Mouse (Mus musculus) spleen, adult 2 months (tissue): Measurements from ENCODE around the gene Ppp1r1b. TPM values are rescaled to one million over a fixed set of nuclear protein-coding genes. Genes with fewer than 3 reads are reported as not detected.
A peak's percentile ranks its signal among the peaks of the same experiment; 100 is the strongest.

ENCODE experiments used
- DNase-seq, 2 experiments: peaks; one replicate each; pipeline versions ENCODE4 v3.0.0 to v3.0.0-alpha.2; 2012 to 2021; ENCODE audit warnings: low spot score in 2 of 2, low read depth in 1 of 2
- H3K27ac ChIP-seq: fragments of 200-500 bp; 2 replicates; pipeline ENCODE4 v1.5.1; 2012; ENCODE audit warnings: low read length, inconsistent platforms; ENCODE audit not compliant: insufficient read depth
- H3K27me3 ChIP-seq: fragments of 200-500 bp; 2 replicates; pipeline ENCODE4 v1.6.1; 2012; ENCODE audit warnings: mild to moderate bottlenecking, moderate library complexity, low read length, inconsistent platforms; ENCODE audit not compliant: control insufficient read depth, insufficient read depth
- H3K36me3 ChIP-seq: fragments of 200-500 bp; 2 replicates; pipeline ENCODE4 v1.6.1; 2012; ENCODE audit warnings: mild to moderate bottlenecking, low read length, inconsistent platforms; ENCODE audit not compliant: control insufficient read depth, insufficient read depth
- H3K4me1 ChIP-seq: fragments of 200-500 bp; 2 replicates; pipeline ENCODE4 v1.6.1; 2011; ENCODE audit warnings: inconsistent platforms; ENCODE audit not compliant: control insufficient read depth, insufficient read depth, insufficient read length
- H3K4me3 ChIP-seq: fragments of 200-500 bp; 2 replicates; pipeline ENCODE4 v1.5.1; 2011; ENCODE audit warnings: mild to moderate bottlenecking, inconsistent platforms; ENCODE audit not compliant: insufficient read depth, insufficient read length; ENCODE audit errors: extremely low read depth
- CTCF ChIP-seq: fragments of 200-500 bp; IDR thresholded peaks from 2 replicates; pipeline ENCODE4 v1.5.1; 2011; ENCODE audit warnings: mild to moderate bottlenecking, inconsistent platforms; ENCODE audit not compliant: insufficient read depth, insufficient read length, insufficient replicate concordance; ENCODE audit errors: extremely low read depth
- POLR2A ChIP-seq: fragments of 200-500 bp; IDR thresholded peaks from 2 replicates; pipeline ENCODE4 v1.6.1; 2011; ENCODE audit warnings: low read depth, low read length, inconsistent platforms
- WGBS: fragments of 180-500 bp; shearing (Covaris S2); methylation state at CpG from one replicate; pipeline ENCODE4 v1.1.7; 2018; 5-methylcytosine and 5-hydroxymethylcytosine counted together
- polyA plus RNA-seq: library from polyadenylated mRNA; depleted of rRNA; stranded (reverse); fragments of >200 nt; gene quantifications from 2 replicates; pipeline ENCODE4 v1.2.3, GENCODE M21; 2012; rRNA removed

The Ppp1r1b gene
- polyA plus RNA-seq, 1 experiment: 0.44 TPM

DNA sequence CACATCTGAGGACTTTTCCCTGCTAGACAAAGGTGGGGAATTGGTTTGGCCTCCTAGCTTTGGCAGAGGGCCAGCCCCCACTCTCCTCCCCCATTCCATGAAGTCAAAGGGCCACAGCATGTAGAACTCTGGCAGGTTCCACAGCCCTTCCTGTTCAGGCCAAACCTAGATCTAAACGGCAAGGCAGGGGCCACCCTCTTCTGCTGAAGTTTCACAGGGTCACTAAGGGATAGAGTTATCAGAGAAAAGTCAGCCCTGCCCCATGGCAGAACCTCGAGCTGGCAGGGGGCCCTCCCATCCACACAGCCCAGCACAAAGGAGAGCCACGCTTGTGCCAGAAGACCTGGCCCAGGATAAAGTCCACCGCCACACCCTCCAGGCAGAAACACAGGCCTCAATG is 46.8 kb downstream of the Ppp1r1b start:
- Histone ChIP-seq H3K27ac (no peak overlapping the region), H3K36me3 (no peaks in the 10 kb centered on the region), H3K4me3 (no peak overlapping the region), H3K27me3 (no peaks in the 10 kb centered on the region), H3K4me1 (no peaks in the 10 kb centered on the region)
- no peak for DNase-seq
- WGBS: 51% methylated on average over 4 of the region's 4 CpGs
- TF ChIP-seq POLR2A: no peak
- TF ChIP-seq CTCF: no peak

DNA sequence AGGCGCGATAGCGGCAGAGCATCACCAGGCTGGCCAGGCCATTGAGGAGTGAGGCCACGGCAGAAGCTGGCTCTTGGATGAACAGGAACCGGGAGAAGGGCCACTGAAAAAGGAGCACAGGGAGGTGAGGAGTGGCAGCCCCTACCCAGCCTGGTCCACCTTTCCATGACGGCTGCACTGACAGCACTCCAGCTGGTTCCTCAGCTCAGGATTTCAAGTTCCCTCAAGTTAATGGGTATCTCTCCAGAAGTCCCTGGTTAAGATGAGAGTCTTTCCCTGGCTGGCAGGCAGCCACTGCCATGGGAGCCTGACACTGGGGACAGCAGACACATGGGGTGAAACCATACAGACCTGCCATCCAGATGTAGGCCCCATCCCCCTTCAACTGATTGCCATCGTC is 49.7 kb downstream of the Ppp1r1b start:
- peaks cover 3% of the 10 kb centered on the region; the same call in 1 of the 2 replicates for H3K4me1 ChIP-seq
- no peak for DNase-seq
- 97% methylated on average over 7 of the region's 7 CpGs for WGBS

DNA sequence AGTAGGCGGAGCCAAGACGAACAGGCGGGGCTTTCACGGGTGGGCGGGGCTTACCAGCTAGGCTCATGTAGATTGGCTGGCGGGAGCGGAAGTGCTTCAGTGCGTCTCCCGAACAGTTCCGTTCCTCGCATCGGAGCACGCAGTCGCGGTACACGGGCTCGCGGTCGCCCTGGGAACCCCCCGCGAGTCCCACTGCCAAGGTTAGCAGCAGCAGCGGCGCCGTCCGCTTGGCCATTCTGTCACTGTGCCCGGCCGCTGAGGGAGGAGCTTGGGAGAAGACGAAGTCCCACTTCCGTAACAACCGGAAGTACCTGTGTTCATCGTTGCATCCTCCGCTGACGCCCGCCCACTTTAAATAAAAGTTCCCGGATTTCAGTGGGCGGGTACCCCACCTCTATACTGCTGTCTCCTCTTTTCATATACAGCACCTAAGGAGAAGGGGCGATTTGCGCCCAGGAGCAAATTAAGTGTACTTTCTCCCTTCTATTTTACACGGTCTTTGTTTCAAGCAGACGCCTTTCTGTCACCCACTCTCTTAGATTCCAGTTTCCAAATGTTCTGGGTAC is 52.0 kb downstream of the Ppp1r1b start, which contains the start of gene Pgap3:
Gene Pgap3 (minus strand): TSS at position 330 of the 566 bp plus-strand sequence.
- WGBS: under 1% methylated on average over 40 of the region's 40 CpGs
- Histone ChIP-seq H3K4me3 (peak within 1 kb of the TSS; percentile 74), H3K27ac (peak within 1 kb of the TSS; percentile 91), H3K27me3 (no peaks in the 10 kb centered on the region), H3K36me3 (no peaks in the 10 kb centered on the region), H3K4me1 (peaks cover 3% of the 10 kb centered on the region; the same call in 1 of the 2 replicates)
- DNase-seq: peak; percentile 83 to 84
- TF ChIP-seq POLR2A (peak; percentile 39; the same call in 1 of the 2 replicates), CTCF (no peak)

More for the DNA sequence above, 49.7 kb downstream of the Ppp1r1b start:
- Histone ChIP-seq H3K4me3 (no peak overlapping the region), H3K27ac (no peak overlapping the region), H3K36me3 (no peaks in the 10 kb centered on the region), H3K27me3 (no peaks in the 10 kb centered on the region)
- TF ChIP-seq CTCF (no peak), POLR2A (no peak)

DNA sequence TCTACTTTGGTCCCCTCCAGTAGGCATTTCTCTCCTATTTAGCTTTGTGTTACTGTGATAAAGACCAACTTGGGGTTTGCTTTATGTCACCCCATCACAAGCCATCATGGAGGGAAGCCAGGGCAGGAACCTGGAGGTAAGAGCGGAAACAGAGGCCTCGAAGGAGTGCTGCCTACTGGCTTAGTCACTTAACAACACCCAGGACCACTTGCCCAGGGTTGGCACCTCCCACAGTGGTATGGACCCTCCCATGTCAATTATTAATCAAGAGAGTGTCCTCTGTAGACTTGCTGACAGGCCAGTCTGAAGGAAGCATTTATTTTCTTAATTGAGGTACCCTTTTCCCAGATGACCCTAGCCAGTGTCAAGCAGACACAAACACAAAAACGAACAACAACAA is 52.6 kb downstream of the Ppp1r1b start:
- H3K4me3 ChIP-seq: 0 out of 2 replicates have a peak overlapping the region, but pooled peaks have one; percentile 10
- no peaks in the 10 kb centered on the region for H3K27me3 ChIP-seq
- H3K27ac ChIP-seq: peak overlapping the region; percentile 91
- H3K36me3 ChIP-seq: no peaks in the 10 kb centered on the region
- no peak for TF ChIP-seq CTCF
- no peak for TF ChIP-seq POLR2A
- H3K4me1 ChIP-seq: peaks cover 3% of the 10 kb centered on the region; the same call in 1 of the 2 replicates
- no peak for DNase-seq
- WGBS: 62% methylated on average over 3 of the region's 3 CpGs

DNA sequence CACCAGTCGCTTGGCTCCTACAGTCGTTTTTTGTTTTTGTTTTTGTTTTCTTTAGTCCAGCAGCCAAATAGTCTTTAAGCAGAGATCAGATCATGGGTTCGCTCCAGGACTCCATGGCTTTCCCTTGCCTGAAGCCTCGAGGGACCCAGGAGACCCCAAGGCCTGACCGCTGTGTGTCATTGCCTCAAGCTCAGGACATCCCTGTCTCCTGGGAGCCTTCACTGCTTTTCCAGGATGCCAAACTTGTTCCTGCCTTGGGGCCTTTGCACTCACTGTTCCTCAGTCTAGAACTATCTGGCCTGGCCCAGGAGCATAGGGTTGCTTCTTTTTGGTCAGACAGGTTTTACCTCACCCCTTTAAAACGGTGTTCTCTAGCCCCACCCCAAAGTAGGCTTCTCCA is 58.4 kb downstream of the Ppp1r1b start:
- H3K4me1 ChIP-seq: no peaks in the 10 kb centered on the region
- TF ChIP-seq POLR2A: no peak
- no peak for TF ChIP-seq CTCF
- no peak overlapping the region for H3K27ac ChIP-seq
- WGBS: 84% methylated on average over 6 of the region's 6 CpGs
- no peak for DNase-seq
- H3K36me3 ChIP-seq: no peaks in the 10 kb centered on the region
- no peak overlapping the region for H3K4me3 ChIP-seq
- H3K27me3 ChIP-seq: peaks cover 2% of the 10 kb centered on the region; the same call in 1 of the 2 replicates

Other genes starting within 250 kb of the Ppp1r1b start
- 15.4 and 17.6 TPM in 2 replicates for gene Fbxl20, start 198.0 kb upstream of the Ppp1r1b start, polyA plus RNA-seq
- 8.8 and 9.2 TPM in 2 replicates for gene Med1, start 155.1 kb upstream of the Ppp1r1b start, polyA plus RNA-seq
- 12.4 and 12.7 TPM in 2 replicates for gene Cdk12, start 145.3 kb upstream of the Ppp1r1b start, polyA plus RNA-seq
- gene Neurod2, start 18.8 kb upstream of the Ppp1r1b start, polyA plus RNA-seq: not detected in 2 replicates
- 70.7 and 80.2 TPM in 2 replicates for gene Stard3, start 10.0 kb downstream of the Ppp1r1b start, polyA plus RNA-seq
- 0.42 and 0.43 TPM in 2 replicates for gene Tcap, start 35.4 kb downstream of the Ppp1r1b start, polyA plus RNA-seq
- gene Pnmt, start 38.0 kb downstream of the Ppp1r1b start, polyA plus RNA-seq: 0.07 TPM in 1 of 2 replicates, not detected in the other
- gene Pgap3, start 52.1 kb downstream of the Ppp1r1b start, polyA plus RNA-seq: 17.7 and 19.8 TPM in 2 replicates
- 4.0 and 5.5 TPM in 2 replicates for gene Erbb2, start 64.1 kb downstream of the Ppp1r1b start, polyA plus RNA-seq
- gene Mien1, start 90.6 kb downstream of the Ppp1r1b start, polyA plus RNA-seq: 37.1 and 37.8 TPM in 2 replicates
- gene Grb7, start 98.0 kb downstream of the Ppp1r1b start, polyA plus RNA-seq: 1.1 and 1.2 TPM in 2 replicates
- gene Ikzf3, start 197.6 kb downstream of the Ppp1r1b start, polyA plus RNA-seq: 104 and 113 TPM in 2 replicates
- gene Zpbp2, start 202.7 kb downstream of the Ppp1r1b start, polyA plus RNA-seq: 1.2 TPM in 2 replicates
- gene Ormdl3, start 239.0 kb downstream of the Ppp1r1b start, polyA plus RNA-seq: 37.4 and 42.9 TPM in 2 replicates
- not detected in 2 replicates for gene Lrrc3c, start 249.9 kb downstream of the Ppp1r1b start, polyA plus RNA-seq